Comparison of ENCODE assay signal across 12 mouse cellular contexts in genomic region chr17:27389221-27390000, GRCm38 (mm10).
DNase-seq lines count a peak whose midpoint lies in the region; ATAC-seq and TF ChIP-seq lines count a peak whose summit lies in the region.
"Had no signal": no experiment of that assay in that cellular context is flagged by ENCODE, and none has a peak within 500 bp of the region (broad histone marks: within the 10 kb centered on the region; RNA-seq: fewer than 3 reads in every experiment).

No protein-coding gene starts in this region.

- H3K4me3 ChIP-seq in stomach, embryonic 15.5 days (replicated peaks), result no peak overlapping the region
- H3K4me3 ChIP-seq in stomach, postnatal 0 days (ENCODE audit: low read depth, low read length), result no peak overlapping the region
- H3K4me3 ChIP-seq in forebrain, embryonic 10.5 days, result no peak overlapping the region
- H3K4me3 ChIP-seq in hindbrain, embryonic 15.5 days, result no peak overlapping the region
- H3K4me3 ChIP-seq: lung, embryonic 15.5 days had no signal

- H3K9me3 ChIP-seq in stomach, embryonic 15.5 days, result no peaks in the 10 kb centered on the region
- H3K9me3 ChIP-seq in stomach, postnatal 0 days (ENCODE audit: control insufficient read depth, low read length), result no peaks in the 10 kb centered on the region
- no peaks in the 10 kb centered on the region for H3K9me3 ChIP-seq in forebrain, embryonic 10.5 days
- H3K9me3 ChIP-seq in hindbrain, embryonic 15.5 days, result no peaks in the 10 kb centered on the region
- H3K9me3 ChIP-seq: lung, embryonic 15.5 days had no signal

- no peaks in the 10 kb centered on the region for H3K4me1 ChIP-seq in stomach, embryonic 15.5 days
- no peaks in the 10 kb centered on the region for H3K4me1 ChIP-seq in stomach, postnatal 0 days (replicated peaks; ENCODE audit: control insufficient read depth, insufficient read depth)
- peaks cover 30% of the 10 kb centered on the region for H3K4me1 ChIP-seq in forebrain, embryonic 10.5 days
- peaks cover 37% of the 10 kb centered on the region for H3K4me1 ChIP-seq in hindbrain, embryonic 15.5 days (replicated peaks)

- 77% methylated on average over 13 of the region's 13 CpGs for WGBS in stomach, embryonic 15.5 days
- WGBS in stomach, postnatal 0 days, result 76% methylated on average over 13 of the region's 13 CpGs
- WGBS in forebrain, embryonic 10.5 days, result 86% methylated on average over 13 of the region's 13 CpGs
- WGBS in hindbrain, embryonic 15.5 days, result 24% methylated on average over 13 of the region's 13 CpGs

- no peak overlapping the region for H3K27ac ChIP-seq in stomach, embryonic 15.5 days
- no peak overlapping the region for H3K27ac ChIP-seq in stomach, postnatal 0 days (replicated peaks)
- H3K27ac ChIP-seq in forebrain, embryonic 10.5 days, result 0 out of 2 replicates have a peak overlapping the region, but pooled peaks have one; percentile 44
- H3K27ac ChIP-seq in hindbrain, embryonic 15.5 days (replicated peaks), result 0 out of 2 replicates have a peak overlapping the region, but pooled peaks have one; percentile 40
- H3K27ac ChIP-seq: kidney, postnatal 0 days; lung, embryonic 15.5 days had no signal

- no peak for TF ChIP-seq EP300 in stomach, postnatal 0 days (optimal IDR thresholded peaks at IDR 0.05)

- no peak overlapping the region for H3K9ac ChIP-seq in stomach, embryonic 15.5 days
- H3K9ac ChIP-seq in stomach, postnatal 0 days (ENCODE audit: low read length), result no peak overlapping the region
- H3K9ac ChIP-seq in hindbrain, embryonic 15.5 days, result no peak overlapping the region
- H3K9ac ChIP-seq: lung, embryonic 15.5 days had no signal

- ATAC-seq in stomach, embryonic 15.5 days (ENCODE audit: insufficient read depth, low FRiP score, low read depth), result peak; percentile 41; the same call in 1 of the 2 replicates
- no peak for ATAC-seq in stomach, postnatal 0 days (ENCODE audit: low FRiP score, low TSS enrichment)
- peak; percentile 28; the same call in 1 of the 2 replicates for ATAC-seq in hindbrain, embryonic 15.5 days (ENCODE audit: low FRiP score, low read depth)

- no peaks in the 10 kb centered on the region for H3K27me3 ChIP-seq in stomach, embryonic 15.5 days (replicated peaks)
- no peaks in the 10 kb centered on the region for H3K27me3 ChIP-seq in stomach, postnatal 0 days (ENCODE audit: control insufficient read depth, insufficient read depth, low read length)
- H3K27me3 ChIP-seq in forebrain, embryonic 10.5 days (ENCODE audit: poor library complexity, severe bottlenecking), result peaks cover 15% of the 10 kb centered on the region
- no peaks in the 10 kb centered on the region for H3K27me3 ChIP-seq in hindbrain, embryonic 15.5 days
- H3K27me3 ChIP-seq: lung, embryonic 15.5 days had no signal

- DNase-seq in stomach, postnatal 0 days (ENCODE audit: low spot score), result no peak
- no peak for DNase-seq in forebrain, embryonic 10.5 days (ENCODE audit: extremely low spot score, low spot score)
- no peak for DNase-seq in lung, postnatal 10 days
- no peak for DNase-seq in heart, postnatal 25 days (ENCODE audit: low spot score)
- DNase-seq in gastrocnemius, postnatal 4 days (ENCODE audit: low spot score in 2 of 2), result no peak
- DNase-seq in lung, adult 18-20 months, result no peak
- DNase-seq: heart, adult 18-20 months; heart, postnatal 36 days had no signal

- no peak for TF ChIP-seq CTCF in stomach, postnatal 0 days (IDR thresholded peaks at IDR 0.05; ENCODE audit: low read depth)

- no peaks in the 10 kb centered on the region for H3K36me3 ChIP-seq in stomach, embryonic 15.5 days
- no peaks in the 10 kb centered on the region for H3K36me3 ChIP-seq in stomach, postnatal 0 days (ENCODE audit: control insufficient read depth, insufficient read depth, low read length)
- no peaks in the 10 kb centered on the region for H3K36me3 ChIP-seq in forebrain, embryonic 10.5 days (replicated peaks)
- H3K36me3 ChIP-seq in hindbrain, embryonic 15.5 days, result no peaks in the 10 kb centered on the region
- H3K36me3 ChIP-seq: lung, embryonic 15.5 days had no signal

- no peak overlapping the region for H3K4me2 ChIP-seq in stomach, embryonic 15.5 days
- H3K4me2 ChIP-seq in stomach, postnatal 0 days (replicated peaks; ENCODE audit: low read depth), result no peak overlapping the region
- no peak overlapping the region for H3K4me2 ChIP-seq in hindbrain, embryonic 15.5 days
- H3K4me2 ChIP-seq: lung, embryonic 15.5 days had no signal

- intact Hi-C loops in heart, postnatal 25 days (cut with DNase I), result no loop called here

Comparison
In these comparisons a context has a peak if more than half of its experiments do, and no peak if none do; other contexts are left out.
1. H3K27ac ChIP-seq: peak in forebrain, embryonic 10.5 days (single experiment) and hindbrain, embryonic 15.5 days (single experiment); none in stomach, embryonic 15.5 days (single experiment) and stomach, postnatal 0 days (single experiment).